Mouse (Mus musculus): ENCODE measurements around the gene Ripor3.
"Not testable (repeated sequence)": the region's sequence is repeated elsewhere in the genome, so short reads cannot be mapped to it uniquely, and the experiment has no call there.

Gene Ripor3

DNA sequence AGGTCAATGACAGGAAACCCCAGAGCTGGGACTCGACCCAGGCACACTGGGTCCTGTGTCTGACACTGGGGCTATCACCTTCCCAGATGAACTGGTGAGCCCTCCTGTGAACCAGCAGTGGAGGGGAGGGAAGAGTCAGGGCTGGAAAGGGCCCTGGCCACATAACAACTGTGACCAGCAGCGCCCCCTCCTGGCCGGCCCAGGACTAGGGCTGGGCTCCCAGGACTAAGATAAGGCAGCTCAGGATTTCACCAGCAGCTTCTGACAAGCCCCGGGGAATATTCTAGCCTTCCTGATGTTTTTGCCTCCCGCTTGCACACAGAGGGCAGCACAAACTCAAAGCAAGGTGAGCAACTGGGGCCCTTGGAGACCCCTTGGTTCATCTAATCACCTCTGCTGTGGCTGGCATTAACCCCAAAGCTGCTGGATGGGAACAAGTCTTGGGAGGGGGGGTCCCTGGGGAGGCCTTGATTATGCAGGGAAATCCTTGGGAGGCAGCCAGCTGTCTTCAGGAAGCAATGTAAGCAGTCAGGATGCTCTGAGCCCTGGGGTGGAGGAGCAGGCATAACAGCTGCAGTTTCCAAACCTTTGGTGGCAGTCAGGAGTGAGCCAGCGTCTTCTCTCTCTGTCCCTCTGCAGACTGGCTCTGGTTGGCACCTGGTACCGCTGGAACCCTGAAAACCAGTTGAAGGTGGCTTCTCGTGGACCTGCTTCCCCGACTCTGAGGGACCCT lies at the start of gene Ripor3:
Gene Ripor3, minus strand, starts transcription at position 683 of the 733 bp plus-strand sequence.
- peak; percentile 90 for DNase-seq (ENCODE audit: low read depth, low spot score)

DNA sequence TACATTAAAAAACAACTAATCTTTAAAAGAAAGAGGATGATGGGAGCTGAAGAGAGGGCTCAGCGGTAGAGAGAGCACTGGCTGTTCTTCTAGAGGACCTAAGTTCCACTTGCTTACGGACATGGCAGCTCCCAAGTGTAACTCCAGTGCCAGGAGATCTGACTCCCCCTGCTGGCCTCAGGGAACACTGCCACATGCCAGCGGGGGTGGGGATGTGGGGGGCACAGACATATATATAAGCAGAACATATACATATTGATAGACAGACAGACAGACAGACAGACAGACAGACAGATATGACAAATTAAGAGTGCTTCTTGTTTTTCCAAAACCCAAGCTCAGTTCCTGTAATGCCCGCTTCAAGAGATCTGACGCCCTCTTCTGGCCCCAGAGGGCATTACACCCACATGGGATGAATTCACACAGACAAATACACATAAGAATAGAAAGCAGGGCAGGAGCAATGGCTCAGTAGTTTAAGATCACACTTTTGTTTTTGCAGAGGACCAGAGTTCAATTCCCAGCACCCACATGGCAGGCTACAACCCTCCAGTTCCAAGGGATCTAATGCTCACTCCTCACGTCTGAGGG lies 48.9 kb upstream of the Ripor3 start:
- DNase-seq (ENCODE audit: low read depth, low spot score), result peak; percentile 91

DNA sequence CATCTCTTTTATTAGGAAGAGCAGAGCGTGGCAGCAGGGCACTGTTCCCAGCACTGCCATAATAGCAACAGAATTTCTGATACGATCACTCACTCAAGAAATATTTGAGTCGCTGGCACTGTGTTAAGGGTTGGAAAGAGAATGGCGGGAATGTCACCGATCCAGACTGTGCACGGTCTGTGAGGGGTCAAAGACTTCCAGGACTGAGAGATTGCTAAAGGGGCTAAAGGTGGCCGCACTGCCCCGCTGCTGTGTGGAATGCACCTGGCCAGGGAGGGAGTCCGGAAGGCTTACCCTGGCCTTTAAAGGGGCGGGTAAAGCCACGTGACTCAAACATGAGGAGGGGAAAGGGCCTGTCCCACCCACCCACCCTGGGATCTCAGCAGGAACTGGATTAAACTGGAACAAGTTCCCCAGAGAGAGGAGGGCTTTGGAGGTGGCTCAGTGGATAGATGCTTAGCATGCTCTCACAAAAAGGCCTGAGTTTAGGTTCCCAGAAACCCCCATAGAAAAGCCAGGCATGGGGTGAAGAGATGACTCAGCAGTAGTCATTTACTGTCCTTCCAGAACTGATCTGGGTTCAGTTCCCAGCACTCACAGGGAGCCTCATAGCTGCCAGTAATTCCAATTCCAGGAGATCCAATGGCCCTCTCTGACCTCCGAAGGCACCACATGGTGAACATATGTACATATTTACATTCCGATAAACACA lies 48.2 kb upstream of the Ripor3 start:
- DNase-seq (ENCODE audit: low read depth, low spot score), result peak; percentile 70

DNA sequence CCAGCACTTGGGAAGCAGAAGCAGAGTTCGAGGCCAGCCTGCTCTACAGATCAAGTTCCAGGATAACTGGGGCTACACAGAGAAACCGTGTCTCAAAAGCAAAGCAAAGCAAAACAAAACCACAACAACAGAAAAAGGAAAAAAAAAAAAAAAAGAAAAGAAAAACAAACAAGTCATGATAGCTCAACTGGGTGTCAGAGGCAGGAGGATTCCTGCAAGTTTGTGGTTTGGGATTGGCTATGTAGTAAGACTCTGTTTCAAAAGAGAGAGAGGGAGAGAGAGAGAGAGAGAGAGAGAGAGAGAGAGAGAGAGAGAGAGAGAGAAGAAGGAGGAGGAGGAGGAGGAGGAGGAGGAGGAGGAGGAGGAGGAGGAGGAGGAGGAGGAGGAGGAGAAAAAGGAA lies 47.5 kb upstream of the Ripor3 start:
- DNase-seq (ENCODE audit: low read depth, low spot score), result not testable (repeated sequence)

DNA sequence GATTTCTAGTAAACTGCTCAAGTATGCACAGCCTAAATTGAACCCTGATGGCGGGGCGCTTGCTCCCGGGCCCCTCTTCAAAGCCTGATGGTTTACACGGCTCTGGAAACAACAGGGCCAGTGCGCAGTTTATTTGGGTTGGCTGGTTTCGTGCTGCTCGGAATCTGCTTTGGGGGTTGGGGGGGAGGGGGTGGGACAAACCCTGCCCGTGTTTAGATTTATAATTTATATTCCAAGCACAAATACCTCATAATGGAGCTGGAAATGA lies 46.2 kb upstream of the Ripor3 start:
- no peak for DNase-seq (ENCODE audit: low read depth, low spot score)

DNA sequence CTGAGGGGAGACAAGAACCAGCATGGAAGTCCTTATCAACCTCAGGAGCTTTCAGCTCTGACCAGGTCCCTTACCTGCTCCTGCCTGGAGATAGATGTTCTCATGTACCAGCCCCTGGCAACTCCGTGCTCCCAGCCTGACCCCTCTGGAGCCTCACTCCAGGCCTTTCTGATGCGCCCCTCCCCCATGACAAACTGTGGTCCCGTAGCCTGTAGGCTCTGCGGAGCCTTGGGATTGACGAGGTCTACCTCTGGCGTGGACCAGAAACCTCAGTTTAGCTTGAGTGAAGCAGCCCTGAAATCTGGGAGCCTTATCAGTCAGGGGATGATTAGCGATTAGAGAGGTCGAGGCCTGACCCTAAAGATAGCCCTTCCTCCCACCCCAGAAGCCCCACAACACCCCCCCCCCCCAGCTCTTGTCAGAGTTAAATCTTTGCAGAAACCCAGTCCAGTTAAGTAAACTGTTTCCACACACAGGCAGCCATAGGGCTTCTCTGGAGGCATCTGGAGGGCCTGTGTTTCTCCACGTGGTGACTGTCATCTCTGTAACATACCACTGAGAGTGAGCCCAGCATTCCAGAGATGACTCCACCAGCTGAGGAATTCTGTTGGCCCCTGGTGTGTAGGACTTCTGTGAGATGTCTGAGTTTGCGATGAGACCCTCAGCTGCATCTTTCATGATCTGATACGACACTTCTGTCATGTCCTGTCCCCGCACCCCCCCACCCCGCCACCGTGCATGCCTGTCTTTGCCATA lies 45.7 kb upstream of the Ripor3 start:
- peak; percentile 26 for DNase-seq (ENCODE audit: low read depth, low spot score)

DNA sequence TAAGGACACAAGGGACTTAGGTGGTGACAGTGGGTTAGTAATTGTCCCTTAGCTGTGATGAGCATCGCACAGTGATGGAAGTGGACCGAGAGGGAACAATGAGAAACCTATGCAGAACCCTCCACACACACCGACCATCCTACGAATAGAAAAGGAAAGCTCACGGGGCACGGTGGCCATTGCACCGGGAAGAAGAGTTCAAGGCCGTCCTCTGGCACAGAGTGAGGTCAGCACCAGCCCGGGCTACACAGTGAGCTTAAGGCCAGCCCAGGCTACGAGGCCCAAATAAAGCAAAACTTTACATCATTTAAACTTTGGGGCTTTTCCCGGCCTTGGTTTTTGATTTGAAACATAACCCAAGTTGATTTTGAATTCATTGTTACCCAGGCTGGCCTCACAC lies 43.7 kb upstream of the Ripor3 start:
- DNase-seq (ENCODE audit: low read depth, low spot score), result no peak

DNA sequence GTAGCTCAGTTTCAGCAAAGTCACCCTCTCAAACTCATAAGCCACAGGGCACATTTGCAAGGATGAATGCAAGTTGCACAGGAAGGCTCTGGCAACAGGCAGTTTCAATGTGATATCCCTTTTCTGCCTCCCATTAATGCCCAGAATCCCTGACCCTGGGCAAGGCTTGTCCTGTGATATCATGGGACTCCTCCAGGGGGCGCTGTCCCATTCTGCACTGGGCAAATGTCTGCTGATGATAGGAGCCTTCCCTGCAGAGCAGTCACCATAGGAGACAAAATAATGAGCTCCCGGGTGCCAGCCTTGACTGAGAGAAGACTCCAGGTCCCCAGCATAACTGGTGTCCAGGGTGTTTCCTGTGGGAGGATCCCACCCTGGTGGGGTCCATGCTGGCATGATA lies 42.3 kb upstream of the Ripor3 start:
- peak; percentile 63 for DNase-seq (ENCODE audit: low read depth, low spot score)

DNA sequence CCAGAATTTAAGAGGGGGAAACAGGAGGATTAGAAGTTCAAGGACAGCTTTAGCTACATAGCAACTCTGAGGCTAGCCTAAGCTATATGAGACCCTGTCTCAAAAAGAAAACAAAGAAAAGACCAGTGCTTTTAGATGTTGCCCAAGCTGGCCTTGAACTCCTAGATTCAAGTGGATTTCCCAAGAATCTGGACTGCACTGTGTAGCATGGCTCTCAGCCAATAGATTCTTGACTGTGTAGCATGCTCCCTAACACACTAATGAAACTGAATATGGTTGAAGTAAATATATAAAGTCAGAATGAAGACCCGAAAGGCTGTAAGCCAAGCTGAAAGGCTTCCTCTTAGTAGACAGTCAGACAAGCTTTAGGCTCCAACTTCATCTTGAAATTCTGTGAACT lies 41.7 kb upstream of the Ripor3 start:
- no peak for DNase-seq (ENCODE audit: low read depth, low spot score)

DNA sequence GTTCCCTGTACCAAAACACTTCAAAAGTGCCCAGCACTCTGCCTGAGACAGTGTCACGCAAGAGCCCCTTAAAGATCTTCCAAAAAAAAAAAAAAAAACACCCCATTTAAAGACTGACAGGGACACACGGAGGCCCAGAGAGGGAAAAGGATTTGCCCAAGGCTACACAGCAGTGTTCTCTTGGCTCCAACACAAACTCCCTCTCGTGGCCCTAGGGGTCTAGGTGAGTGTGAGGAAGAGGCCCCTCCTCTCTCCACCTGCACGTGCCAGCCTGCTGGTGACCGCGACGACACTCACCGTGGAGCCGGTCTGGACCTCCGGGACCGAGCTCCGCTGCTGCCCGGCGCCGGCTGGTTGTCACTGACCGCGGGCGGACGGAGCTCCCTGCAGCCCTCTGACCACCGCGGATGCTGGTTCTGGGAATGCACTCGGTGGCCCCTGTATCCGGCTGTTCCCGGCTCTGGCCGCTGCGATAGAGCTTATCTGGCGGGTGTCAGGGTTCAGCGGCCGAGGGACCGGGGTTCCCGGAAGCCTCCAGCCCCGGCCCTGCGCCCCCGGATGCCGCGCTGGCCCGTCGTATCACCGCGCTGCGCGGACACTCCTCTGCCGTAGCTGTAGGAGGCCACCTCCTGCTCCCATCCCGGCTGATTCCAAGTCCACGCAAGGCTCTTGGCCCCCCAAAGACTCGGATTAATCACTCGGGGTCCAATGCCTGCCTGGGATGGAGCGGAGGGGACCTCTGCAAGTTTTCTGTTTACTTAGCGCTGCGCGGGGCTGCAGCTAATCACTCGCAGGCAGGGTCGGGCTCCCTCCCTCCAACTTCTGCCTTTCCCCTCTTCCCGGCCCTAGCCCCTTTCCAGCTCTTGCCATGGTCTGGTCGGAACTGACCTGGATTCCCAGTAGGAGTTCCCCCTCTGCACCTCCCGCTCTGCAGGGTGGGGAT lies 39.9 kb upstream of the Ripor3 start:
- DNase-seq (ENCODE audit: low read depth, low spot score), result peak; percentile 51

DNA sequence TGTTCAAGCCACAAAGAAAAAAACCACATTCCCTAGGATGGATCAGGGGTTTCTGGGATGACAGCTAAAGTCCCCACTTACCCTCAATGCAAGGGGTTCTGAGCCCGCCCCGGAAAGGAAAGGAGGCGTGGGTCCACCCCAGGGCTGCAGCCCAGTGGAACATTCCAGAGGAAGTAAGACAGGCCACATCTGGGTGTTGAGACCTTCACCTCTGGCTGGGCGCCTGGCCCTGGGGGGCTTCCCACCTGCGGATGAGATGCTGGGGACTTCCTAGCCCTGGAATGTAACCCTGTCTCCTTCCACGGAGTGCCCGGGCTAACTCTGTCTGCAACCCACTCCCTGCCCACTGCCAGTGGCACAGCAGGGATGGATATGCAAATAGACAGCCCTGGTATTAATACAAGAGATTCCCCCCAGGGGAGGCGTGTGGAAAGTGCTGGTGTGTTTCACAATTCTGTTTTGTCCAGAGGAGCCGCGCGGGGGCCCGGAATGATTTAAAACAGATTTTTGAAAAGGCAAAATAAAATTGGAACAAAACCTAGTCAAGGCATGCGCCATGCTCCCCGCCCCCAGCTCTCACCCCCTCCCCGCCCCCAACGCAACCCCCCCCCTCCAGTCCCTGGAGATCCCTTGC lies 38.7 kb upstream of the Ripor3 start:
- no peak for DNase-seq (ENCODE audit: low read depth, low spot score)

DNA sequence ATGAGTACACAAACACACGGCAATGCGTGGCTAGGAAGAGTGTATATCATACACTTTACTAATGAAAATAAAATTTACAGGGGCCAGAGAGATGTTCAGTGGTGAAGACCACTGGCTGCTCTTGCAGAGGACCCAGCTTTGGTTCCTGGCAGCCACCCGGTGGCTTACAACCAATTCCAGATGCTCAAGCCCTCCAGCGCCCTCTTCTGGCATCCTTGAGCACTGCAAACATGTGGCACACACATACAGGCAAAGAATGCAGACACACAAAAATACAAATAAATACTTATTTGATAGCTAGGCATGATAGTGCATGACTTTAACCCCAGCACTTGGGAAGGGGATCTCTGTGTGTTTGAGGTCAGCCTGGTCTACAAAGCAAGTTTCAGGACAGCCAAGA lies 36.0 kb upstream of the Ripor3 start:
- DNase-seq (ENCODE audit: low read depth, low spot score), result peak; percentile 86

DNA sequence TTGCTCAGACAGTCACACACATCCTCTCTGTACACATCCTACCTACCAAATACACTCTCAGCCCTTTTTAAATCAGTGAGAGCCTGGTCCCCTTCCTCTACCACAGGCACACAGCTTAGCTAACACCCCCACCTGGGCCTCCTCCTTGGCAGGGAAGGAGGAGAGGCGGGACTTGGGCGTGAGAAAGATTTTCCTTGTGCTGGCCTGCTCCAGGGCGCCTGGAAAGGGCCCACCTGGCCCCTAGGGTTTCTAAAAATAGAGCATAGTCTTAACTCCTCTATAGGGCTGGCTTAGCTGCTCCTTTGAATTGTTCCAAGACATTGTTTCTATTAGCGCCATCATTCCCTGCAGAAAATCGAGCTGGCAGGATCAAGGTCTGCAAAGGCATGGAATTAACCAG lies 35.4 kb upstream of the Ripor3 start:
- DNase-seq (ENCODE audit: low read depth, low spot score), result no peak

DNA sequence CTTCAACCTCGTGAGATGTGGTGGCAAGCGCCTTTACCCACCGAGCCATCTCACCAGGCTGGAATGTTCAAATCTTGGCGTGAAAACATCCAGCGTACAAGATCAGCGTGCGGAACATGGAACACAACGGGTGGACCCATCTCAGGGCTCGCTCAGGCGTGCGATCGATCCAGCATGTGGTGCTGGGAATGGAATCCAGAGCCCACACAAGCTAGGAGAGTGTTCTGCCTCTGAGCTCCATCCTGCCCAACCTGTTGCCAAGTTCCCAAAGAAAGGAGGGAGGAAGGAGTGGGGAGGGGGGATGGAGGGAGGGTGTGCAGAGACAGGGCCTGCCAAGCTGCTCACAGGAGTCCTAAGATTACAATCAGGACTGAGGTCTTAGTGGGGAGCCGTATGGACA lies 34.9 kb upstream of the Ripor3 start:
- no peak for DNase-seq (ENCODE audit: low read depth, low spot score)

DNA sequence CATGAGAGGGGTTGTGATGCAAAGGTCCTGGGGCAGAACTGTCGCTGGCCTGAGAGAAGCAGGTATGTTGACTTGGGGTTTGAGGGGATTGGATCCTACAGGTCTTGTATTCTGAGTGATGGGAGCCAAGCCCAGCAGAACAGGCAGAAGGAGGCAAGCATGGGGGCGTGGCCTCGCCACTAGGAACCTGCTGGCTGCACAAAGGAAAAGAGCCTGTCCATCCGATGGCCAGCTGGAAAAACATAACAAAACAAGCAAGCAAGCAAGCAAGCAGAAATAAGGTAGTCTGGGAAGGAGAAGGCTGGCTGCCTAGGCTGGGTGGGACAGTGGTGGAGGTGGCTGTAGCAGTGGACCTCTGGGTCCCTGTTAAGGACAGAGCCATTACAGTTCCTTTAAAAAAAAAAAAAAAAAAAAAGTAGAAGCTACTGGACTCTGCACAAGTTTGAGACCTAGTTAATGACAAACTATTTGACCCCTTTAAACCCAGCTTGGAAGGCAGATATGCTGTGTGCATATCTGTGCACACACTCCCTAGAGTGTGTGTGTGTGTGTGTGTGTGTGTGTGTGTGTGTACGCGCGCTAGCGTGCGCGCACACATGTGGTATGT lies 34.4 kb upstream of the Ripor3 start:
- no peak for DNase-seq (ENCODE audit: low read depth, low spot score)

DNA sequence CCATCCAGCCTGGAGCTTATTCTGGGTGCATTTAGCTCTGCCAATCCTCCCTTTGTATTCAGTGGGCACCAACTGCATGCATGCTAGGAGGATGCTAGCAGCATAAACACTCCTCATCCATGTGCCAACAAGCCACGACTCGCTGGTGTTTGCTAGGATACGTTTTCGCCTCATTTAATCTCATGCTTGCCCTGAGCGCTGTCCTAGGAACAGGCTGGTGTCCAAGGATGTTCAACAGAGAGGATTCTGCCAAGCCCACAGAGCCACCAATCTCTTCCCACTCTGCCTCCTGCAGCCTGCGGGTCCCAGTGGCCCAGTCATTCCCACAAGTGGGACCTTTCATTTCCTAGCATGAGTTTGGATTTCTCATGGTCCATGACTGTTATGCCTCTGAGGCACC lies 31.6 kb upstream of the Ripor3 start:
- DNase-seq (ENCODE audit: low read depth, low spot score), result no peak

DNA sequence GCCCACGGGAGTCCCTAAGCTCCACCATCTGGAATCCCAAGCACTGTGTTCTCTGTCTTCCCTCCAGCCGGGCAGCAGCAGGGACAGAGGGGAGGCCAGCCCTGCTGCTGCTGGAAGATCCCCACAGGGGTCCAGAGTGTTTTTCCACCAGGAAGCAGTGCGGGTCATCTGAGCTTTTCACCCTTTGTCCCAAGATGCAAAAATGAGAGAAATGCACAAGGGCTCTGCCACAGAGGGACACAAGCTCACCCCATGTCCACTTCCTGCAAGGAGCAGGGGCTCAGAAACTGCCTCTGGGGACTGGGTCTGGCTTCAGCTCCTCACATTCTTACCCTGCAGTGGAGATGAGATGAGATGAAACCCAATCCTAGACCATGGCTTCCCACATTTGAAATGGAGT lies 30.3 kb upstream of the Ripor3 start:
- DNase-seq (ENCODE audit: low read depth, low spot score), result no peak

DNA sequence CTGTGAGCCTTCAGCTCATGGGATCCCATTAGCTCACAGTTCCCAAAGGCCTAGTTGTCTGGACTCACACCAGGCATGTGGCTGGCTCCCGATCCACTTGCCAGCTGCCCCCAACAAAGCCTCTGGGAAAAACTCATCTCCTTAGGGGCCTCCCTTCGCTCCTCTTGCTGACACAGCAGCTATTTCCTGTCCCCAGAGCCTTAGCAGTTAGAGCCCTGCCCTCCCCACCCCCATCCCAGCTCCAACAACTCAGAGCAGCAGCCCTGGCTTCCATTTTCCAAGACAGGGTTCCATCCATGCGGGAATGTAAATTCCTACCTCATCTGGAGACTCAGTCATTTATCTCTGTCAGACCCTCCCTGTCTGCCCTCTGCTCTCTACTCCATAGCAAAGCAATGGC lies 26.6 kb upstream of the Ripor3 start:
- DNase-seq (ENCODE audit: low read depth, low spot score), result no peak

DNA sequence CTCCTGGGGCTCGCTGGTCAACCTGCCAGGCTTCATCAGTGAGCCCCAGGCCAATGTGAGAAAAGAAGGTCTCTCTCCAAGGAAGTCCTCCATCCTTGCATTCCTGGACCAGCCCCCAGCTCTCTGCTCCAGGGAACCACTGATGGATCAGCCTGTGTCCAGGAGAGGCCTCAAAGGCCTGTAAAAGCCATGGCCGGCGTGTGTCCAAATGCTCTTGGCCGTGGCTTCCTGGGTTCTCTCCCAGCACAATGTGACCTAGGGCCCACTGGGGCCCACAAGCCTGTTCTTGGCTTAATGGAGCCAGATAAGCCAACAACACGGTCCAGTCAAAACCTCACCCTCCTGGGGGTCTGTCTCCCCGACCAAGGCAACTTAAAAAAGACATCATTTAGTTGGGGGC lies 25.5 kb upstream of the Ripor3 start:
- DNase-seq (ENCODE audit: low read depth, low spot score), result no peak

DNA sequence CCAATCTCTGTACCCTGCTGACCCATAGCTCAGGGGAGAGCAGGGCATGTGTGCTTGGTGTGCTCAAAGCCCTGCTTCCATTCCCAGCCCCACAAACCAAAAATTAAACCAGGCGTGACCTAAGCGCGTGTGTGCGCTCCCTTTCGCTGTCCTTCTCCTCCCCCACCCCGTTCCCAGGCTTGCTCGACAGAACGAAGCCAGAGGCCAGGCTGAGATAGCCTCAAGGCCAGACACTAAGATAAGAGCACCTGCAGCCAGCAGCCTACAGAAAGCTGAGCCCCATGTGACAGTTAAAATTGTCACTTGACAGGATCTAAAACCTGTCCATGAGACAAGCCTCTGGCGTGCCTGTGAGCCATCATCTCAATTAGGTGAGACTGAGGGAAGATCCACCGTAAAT lies 23.5 kb upstream of the Ripor3 start:
- no peak for DNase-seq (ENCODE audit: low read depth, low spot score)

DNA sequence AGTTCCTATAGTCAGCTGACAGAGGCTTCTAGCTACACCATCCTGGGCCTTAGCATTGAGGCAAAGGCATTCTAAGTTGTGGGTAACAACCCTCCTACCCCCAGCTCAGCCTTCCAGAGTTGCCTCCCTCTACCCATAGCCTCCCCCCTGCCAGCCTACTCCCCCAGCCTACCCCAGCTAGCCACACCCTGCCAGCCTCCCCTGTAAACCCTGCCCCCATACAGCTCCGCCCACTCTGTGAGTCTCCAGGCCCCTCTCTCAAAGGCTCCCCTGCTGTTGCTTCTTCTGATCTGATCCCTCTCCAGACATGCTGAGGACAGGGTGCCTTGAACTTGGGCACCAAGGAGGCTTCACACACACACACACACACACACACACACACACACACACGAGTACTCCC lies 21.4 kb upstream of the Ripor3 start:
- no peak for DNase-seq (ENCODE audit: low read depth, low spot score)
